Mouse (Mus musculus): ENCODE measurements around the gene Lhx2. TPM values are rescaled to one million over a fixed set of nuclear protein-coding genes. Genes with fewer than 3 reads are reported as not detected.
A peak's percentile ranks its signal among the peaks of the same experiment; 100 is the strongest.

Lhx2 gene
- total and polyA plus RNA-seq, 2 experiments from 2014 or later = 45.9 to 82.8 TPM

DNA sequence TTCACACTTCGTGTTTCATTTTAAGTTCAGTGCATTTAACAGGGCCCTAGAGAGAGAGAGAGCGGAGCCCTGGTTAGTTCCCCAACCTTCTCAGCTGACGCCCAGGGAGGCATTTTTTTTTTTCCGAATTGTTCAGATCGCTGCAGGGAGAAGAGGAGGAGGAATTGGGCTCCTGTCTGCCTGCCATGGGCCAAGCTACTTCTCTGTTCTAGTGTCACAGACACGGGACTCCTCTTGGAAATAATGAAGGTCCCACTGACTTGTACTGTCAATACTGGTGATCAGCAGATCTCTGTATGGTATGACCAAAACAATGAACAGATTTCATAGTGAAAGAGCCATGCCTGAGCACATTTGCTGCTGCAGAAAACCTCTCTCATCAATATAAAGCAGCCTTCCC is 7.3 kb downstream of the Lhx2 start:
- Histone ChIP-seq H3K4me3 (ENCODE audit: low read depth, low read length) (peak overlapping the region; percentile 19), H3K4me2 (ENCODE audit: low read depth) (peak overlapping the region; percentile 87), H3K36me3 (ENCODE audit: insufficient read depth) (no peaks in the 10 kb centered on the region), H3K9ac (peak overlapping the region; percentile 71), H3K27ac (ENCODE audit: low read depth, low read length) (peak overlapping the region; percentile 85), H3K27me3 (ENCODE audit: insufficient read depth, low read length) (peaks cover 14% of the 10 kb centered on the region; the same call in 1 of the 2 replicates), H3K4me1 (ENCODE audit: insufficient read depth) (no peaks in the 10 kb centered on the region), H3K9me3 (ENCODE audit: low read length) (no peaks in the 10 kb centered on the region)
- WGBS = 22% methylated on average over 6 of the region's 6 CpGs
- peak; percentile 38 for DNase-seq
- no peak for ATAC-seq
- no peak for TF ChIP-seq CTCF (IDR thresholded peaks at IDR 0.05; ENCODE audit: low read depth)

DNA sequence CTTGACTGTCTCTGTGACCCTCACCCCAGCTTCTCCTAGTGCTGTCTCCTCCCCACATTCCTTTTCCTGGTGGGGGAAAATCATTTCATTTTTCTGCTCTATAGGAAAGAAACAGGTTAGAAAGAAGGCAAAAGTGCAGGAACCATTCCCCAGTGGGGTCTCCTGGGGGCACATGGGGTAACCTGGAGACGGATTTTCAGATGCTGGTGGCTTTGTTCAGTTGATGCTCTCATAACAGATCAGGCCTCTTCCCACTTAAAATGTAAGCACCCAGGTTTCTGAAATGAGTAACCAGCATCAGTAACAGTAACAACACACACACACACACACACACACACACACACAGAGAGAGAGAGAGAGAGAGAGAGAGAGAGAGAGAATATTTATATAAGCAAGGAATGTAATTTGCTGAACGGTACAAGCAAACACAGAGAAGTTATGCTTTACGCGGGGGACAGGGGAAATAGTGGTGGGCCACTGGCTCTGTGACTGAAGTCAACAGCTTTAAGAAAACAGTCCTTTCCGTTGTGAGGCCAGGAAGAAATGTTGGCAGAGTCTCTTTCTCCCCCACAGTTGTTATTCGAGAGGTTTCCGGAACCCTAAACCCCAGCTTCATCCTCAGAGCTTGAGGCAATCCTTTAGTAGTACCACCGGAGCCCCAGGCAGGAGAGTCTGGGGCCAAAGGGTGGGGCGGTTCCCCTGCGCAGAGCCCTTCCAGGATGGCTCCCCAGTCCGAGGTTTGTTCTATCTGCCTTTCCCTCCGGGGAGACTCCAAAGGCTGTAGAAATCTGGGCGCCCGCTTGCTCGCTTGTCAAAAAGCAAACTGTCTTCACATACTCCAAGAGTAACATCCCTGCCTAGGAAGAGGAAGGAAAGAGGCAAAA is 8.0 kb downstream of the Lhx2 start:
- WGBS = 11% methylated on average over 15 of the region's 15 CpGs
- Histone ChIP-seq H3K4me3 (ENCODE audit: low read depth, low read length) (peak overlapping the region; percentile 44), H3K9ac (peak overlapping the region; percentile 71), H3K36me3 (ENCODE audit: insufficient read depth) (no peaks in the 10 kb centered on the region), H3K9me3 (ENCODE audit: low read length) (no peaks in the 10 kb centered on the region), H3K4me1 (ENCODE audit: insufficient read depth) (no peaks in the 10 kb centered on the region), H3K27ac (ENCODE audit: low read depth, low read length) (peak overlapping the region; percentile 85), H3K4me2 (ENCODE audit: low read depth) (peak overlapping the region; percentile 87), H3K27me3 (ENCODE audit: insufficient read depth, low read length) (peaks cover 14% of the 10 kb centered on the region; the same call in 1 of the 2 replicates)
- no peak for TF ChIP-seq CTCF (IDR thresholded peaks at IDR 0.05; ENCODE audit: low read depth)
- ATAC-seq = no peak
- no peak for DNase-seq

DNA sequence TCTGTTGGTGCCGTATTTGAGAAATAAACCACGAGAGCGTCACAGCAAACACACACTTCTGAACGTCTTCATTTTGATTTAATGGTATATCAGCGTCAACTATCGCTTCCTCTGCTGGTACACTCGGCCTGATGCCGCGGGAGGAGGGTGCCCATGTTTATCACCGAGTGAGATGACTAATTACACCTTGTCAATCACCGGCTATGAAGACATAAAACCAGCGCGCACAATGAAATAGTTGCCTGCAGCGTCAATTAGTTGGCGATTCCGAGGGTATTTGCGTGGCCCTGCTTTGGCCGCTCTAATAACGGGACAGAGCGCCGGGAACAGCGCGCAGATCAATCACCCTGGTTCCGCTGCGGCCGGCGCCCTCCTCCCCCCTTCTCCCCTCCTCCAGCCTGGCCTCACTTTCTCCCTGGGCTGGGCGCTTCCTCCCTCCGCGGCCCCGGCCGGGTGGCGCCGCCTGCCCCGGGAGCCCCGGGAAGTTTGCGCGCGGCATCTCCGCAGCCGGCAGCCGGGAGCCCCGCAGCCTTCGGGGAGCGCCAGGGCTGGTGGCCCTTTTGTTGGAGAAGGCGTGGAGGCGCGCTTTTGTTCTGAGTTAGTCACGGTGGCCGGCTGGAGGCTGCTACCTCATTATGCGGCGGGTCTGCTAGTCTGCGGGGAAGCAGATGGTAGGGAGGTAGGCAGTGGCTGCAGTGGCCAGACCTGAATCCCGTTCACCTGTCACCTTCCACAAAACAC is 8.9 kb downstream of the Lhx2 start:
- WGBS = under 1% methylated on average over 54 of the region's 54 CpGs
- Histone ChIP-seq H3K4me2 (ENCODE audit: low read depth) (peak overlapping the region; percentile 87), H3K36me3 (ENCODE audit: insufficient read depth) (no peaks in the 10 kb centered on the region), H3K9me3 (ENCODE audit: low read length) (no peaks in the 10 kb centered on the region), H3K4me3 (ENCODE audit: low read depth, low read length) (peak overlapping the region; percentile 44), H3K4me1 (ENCODE audit: insufficient read depth) (no peaks in the 10 kb centered on the region), H3K9ac (peak overlapping the region; percentile 71), H3K27me3 (ENCODE audit: insufficient read depth, low read length) (peaks cover 14% of the 10 kb centered on the region; the same call in 1 of the 2 replicates), H3K27ac (ENCODE audit: low read depth, low read length) (peak overlapping the region; percentile 85)
- peak; percentile 60 for DNase-seq
- TF ChIP-seq CTCF (IDR thresholded peaks at IDR 0.05; ENCODE audit: low read depth) = no peak
- ATAC-seq = no peak

DNA sequence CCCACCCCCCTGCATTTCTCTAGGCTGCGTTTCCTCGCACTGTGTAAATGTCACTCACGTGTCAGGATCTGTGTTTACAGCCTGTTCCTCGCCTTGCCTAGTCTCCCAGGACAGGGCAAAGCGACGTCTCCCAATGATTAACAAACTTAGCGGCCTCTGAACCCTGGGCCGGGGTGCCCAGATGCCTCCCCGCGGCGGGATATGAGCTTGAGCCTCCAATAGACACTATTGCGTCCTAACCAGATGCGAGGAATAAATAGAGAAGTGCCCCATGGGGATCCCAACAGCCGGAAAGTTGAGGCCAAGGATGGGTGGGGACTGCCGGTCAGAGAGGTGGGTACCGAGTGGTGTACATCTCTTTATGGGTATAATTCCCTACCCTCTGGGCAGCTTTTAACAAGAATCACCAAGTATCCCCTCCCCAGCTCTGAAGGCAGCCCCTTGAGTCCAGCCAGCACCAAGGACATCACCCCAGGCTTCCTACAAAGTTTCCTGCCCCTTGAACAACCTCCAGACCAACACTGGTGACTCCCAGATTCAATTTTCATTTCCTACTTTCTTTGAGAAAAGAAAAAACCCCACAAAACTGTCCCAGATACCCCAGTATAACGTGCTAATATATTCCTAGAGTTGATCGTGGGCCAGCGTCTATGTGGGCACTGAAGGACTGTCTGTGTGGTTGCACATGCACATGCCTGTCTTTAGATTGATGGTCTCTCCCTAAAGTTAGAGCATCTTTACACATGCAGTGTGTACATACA is 9.8 kb downstream of the Lhx2 start:
- Histone ChIP-seq H3K36me3 (ENCODE audit: insufficient read depth) (no peaks in the 10 kb centered on the region), H3K4me3 (ENCODE audit: low read depth, low read length) (peak overlapping the region; percentile 44), H3K27me3 (ENCODE audit: insufficient read depth, low read length) (peaks cover 14% of the 10 kb centered on the region; the same call in 1 of the 2 replicates), H3K4me2 (ENCODE audit: low read depth) (peak overlapping the region; percentile 87), H3K27ac (ENCODE audit: low read depth, low read length) (peak overlapping the region; percentile 85), H3K9ac (peak overlapping the region; percentile 71), H3K4me1 (ENCODE audit: insufficient read depth) (no peaks in the 10 kb centered on the region), H3K9me3 (ENCODE audit: low read length) (no peaks in the 10 kb centered on the region)
- TF ChIP-seq CTCF (IDR thresholded peaks at IDR 0.05; ENCODE audit: low read depth) = no peak
- WGBS = 14% methylated on average over 19 of the region's 19 CpGs
- ATAC-seq (no peak), DNase-seq (peak; percentile 30)

DNA sequence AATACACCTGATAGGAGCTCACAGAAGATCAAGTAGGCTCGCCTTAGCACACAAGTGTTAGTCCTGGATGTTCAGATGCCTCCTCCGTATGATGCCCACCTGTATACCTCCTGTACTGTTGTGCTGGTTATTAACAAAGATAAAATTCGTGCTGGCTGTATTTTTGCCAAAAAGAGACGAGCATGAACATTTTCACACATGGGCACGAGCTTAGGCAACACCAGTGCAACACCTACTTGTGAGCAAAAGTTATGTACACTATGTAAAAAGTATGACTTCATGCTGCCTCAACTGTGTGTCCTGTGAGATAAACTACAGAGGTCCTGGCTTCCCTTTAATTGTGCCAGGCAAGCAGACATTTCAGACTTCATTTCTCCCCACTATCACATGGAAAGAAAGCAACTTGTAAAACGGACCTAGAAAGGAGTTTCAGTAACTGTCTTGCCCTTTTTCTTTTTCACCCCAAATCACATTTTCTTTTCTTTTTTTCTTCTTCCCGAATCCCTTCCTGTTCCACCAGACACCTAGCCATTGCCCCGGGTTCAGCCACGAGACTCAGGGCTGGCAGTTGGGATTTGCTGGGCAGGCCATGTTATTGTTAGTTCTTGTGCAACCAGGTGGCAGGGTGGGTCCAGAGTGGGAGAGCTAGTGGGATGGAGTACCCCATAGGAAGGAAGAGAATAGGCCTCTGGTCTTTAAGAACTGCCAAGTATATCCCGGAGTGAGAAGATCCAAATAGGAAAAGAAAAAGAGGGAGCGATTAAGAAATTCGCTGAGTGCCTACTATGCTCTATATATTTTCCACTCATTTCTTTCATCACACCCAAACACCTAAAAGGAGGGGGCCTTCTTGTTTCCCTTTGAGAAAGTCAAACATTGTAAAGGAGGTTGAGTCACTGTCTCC is 10.6 kb downstream of the Lhx2 start:
- Histone ChIP-seq H3K27ac (ENCODE audit: low read depth, low read length) (peak overlapping the region; percentile 82), H3K9ac (peak overlapping the region; percentile 74), H3K27me3 (ENCODE audit: insufficient read depth, low read length) (peaks cover 14% of the 10 kb centered on the region; the same call in 1 of the 2 replicates), H3K4me1 (ENCODE audit: insufficient read depth) (no peaks in the 10 kb centered on the region), H3K4me2 (ENCODE audit: low read depth) (peak overlapping the region; percentile 87), H3K36me3 (ENCODE audit: insufficient read depth) (peaks cover 4% of the 10 kb centered on the region), H3K9me3 (ENCODE audit: low read length) (no peaks in the 10 kb centered on the region), H3K4me3 (ENCODE audit: low read depth, low read length) (peak overlapping the region; percentile 59)
- WGBS = 22% methylated on average over 12 of the region's 12 CpGs
- ATAC-seq = no peak
- peak; percentile 35 for DNase-seq
- no peak for TF ChIP-seq CTCF (IDR thresholded peaks at IDR 0.05; ENCODE audit: low read depth)

DNA sequence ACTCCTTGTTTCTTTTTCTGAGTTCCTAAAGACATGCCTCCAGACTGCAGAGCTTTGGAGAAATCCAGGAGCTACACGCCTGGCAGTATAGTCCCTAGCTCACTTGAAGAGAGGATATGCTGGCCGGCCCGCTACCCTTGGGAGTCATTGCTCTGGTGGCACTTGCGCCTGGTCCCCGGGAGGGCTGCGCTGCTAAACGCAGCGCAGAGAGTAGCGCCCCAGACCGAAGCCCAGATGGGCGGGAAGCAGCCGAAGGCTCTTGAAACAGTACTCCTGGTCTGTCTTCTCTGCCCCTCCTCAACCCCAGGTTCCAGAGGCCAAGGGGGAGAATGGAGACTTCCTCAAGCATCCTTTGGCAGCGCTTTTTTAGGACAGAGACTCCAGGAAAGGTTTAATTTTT is 11.3 kb downstream of the Lhx2 start:
- 0 out of 2 replicates have a peak, but pooled peaks have one; percentile 9 for TF ChIP-seq CTCF (IDR thresholded peaks at IDR 0.05; ENCODE audit: low read depth)
- Histone ChIP-seq H3K4me1 (ENCODE audit: insufficient read depth) (no peaks in the 10 kb centered on the region), H3K4me3 (ENCODE audit: low read depth, low read length) (peak overlapping the region; percentile 59), H3K4me2 (ENCODE audit: low read depth) (peak overlapping the region; percentile 78), H3K36me3 (ENCODE audit: insufficient read depth) (peaks cover 5% of the 10 kb centered on the region), H3K9ac (peak overlapping the region; percentile 74), H3K9me3 (ENCODE audit: low read length) (no peaks in the 10 kb centered on the region), H3K27ac (ENCODE audit: low read depth, low read length) (peak overlapping the region; percentile 82), H3K27me3 (ENCODE audit: insufficient read depth, low read length) (peaks cover 8% of the 10 kb centered on the region; the same call in 1 of the 2 replicates)
- 2% methylated on average over 13 of the region's 13 CpGs for WGBS
- DNase-seq (no peak), ATAC-seq (peak; percentile 18)
